Mouse (Mus musculus) thymus, postnatal 36 days (tissue): ENCODE measurements around the gene Gpr55.
A peak's percentile ranks its signal among the peaks of the same experiment; 100 is the strongest.

Source experiments
- DNase-seq, 2 experiments: peaks; one replicate each; pipeline ENCODE4 v3.0.0; 2022; ENCODE audit warnings: mixed read lengths in 2 of 2

The Gpr55 gene

DNA sequence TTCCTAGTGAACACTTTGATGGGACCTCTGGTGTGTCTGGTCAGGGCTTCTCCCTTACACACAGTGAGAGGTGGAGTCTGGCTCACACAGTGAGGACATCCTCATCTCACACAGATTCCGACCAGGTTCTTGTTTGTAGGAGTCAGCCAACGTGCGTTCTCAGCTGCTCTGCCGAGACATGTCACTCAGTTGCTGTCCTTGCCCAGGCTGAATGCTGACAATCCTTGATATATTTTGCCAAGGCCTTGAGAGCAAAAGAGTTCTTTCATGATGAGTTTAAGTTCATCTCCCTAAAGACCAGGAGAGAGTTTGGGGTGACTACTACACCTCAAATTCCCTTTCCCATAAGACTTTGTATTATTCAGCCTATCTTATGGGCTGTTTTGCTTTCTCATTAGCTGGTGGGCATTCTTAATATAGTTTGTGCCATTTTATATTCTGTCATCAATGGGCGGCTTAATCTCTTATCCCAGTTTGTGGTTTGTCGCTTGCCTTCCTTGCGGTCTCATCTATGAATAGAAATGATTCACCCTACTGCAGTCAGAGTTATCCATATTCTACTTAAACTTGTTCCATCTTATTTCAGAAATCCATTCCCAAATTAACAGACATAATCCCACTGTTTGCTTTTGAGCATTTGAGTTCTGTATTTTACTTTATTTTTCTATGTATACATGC, 47.6 kb downstream of the Gpr55 start:
- DNase-seq = no peak

DNA sequence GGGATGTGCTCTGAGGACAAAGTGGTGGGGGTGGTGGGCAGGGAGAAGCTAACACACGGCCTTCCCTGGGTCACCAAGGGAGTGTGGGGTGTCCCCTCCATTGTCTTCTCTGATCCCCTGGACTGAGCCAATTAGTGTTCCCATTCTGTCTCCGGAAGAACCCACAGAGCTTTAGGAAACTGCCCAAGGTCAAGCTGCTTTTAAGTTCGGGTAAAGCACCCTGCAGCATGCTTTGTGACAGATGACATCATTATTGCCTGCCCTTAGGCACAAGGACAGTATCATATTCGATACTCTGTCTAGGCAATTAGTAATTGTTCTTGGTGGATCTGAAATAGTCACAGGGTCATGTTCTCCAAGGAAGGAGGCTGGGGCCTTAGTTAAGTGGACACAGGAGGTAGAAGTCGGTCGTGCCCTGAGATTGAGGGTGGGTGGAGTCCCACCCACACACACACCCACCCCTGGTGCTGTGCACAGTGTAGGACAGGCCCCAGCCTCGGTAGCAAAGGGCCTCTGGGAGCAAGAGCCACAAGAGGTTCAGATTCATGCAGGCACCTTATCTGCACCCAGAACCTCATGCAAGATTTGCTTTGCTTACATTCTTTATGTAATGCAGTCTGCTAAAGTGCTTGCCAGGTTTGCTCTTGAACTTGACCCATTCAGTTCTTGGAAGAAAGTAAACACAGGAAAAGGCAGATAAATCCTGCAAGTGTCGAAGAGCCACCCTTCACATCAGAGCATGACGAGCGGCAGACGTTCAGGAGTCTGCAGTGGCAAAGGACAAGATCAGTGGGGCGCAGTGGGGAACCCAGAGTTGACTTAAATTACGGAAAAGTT, 51.8 kb downstream of the Gpr55 start:
- DNase-seq = no peak

DNA sequence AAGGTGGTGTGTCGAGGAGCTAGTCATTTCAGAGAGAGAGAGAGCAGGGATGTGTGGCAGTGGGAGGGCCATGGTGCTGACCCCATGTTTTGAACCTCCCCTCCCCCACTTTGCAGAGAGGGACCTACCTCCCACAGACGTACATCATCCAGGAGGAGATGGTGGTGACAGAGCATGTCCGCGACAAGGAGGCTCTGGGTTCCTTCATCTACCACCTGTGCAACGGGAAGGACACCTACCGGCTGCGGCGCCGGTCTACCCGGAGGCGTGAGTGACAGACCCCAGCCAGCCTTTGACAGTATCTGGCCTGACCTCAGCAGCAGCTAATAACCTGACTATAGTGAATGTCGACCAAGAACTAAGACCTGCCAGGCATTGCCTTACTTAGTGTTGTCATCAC, 53.9 kb downstream of the Gpr55 start:
- no peak for DNase-seq

DNA sequence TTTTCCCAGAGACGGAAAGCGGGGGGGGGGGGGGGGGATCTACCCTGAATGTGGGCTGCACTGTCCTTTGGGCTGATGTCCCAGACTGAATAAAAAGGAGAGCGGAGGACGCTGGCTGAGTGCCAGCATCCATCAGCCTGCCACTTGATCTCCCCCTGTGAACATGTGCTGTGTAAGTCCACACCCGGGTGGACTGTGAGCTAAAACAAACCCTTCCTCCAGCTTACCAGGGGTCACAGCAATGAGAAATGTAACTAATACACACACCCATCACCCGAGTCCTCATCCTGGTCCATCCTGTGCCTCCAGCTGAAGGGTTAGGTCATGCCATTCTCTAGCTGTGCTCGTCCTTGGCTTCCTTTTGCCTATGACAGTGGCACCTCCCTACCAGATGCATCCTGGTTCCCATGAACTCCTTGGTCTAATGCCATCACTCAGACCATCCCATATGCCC, 58.7 kb downstream of the Gpr55 start:
- no peak for DNase-seq

DNA sequence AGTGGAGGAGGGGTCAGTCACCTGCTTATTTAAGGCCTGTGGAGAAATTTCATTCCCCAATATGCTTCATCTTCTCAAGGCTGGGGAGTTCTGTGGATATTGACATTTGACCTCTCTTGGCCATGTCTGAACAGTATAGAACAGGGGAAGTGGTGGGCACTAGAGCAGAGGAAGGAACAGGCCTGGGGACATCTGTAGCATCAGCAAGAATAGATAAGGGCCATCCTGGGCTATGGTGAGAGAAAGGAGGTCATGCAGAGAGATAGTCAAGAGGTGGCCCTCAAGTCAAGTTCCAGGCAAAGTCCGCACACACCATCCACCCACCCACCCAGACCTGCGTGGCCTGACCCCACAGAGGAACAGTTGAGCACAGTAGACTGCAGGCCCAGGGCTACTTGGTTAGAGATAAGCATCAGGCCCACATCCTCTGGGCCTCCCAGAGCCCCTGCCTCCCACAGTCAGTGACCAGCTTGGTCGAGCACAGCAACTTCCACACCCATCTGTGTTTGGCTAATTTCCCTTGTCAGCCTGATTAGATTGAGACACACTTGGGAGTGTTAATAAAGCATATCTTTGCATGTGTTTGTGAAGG, 59.2 kb downstream of the Gpr55 start:
- no peak for DNase-seq

DNA sequence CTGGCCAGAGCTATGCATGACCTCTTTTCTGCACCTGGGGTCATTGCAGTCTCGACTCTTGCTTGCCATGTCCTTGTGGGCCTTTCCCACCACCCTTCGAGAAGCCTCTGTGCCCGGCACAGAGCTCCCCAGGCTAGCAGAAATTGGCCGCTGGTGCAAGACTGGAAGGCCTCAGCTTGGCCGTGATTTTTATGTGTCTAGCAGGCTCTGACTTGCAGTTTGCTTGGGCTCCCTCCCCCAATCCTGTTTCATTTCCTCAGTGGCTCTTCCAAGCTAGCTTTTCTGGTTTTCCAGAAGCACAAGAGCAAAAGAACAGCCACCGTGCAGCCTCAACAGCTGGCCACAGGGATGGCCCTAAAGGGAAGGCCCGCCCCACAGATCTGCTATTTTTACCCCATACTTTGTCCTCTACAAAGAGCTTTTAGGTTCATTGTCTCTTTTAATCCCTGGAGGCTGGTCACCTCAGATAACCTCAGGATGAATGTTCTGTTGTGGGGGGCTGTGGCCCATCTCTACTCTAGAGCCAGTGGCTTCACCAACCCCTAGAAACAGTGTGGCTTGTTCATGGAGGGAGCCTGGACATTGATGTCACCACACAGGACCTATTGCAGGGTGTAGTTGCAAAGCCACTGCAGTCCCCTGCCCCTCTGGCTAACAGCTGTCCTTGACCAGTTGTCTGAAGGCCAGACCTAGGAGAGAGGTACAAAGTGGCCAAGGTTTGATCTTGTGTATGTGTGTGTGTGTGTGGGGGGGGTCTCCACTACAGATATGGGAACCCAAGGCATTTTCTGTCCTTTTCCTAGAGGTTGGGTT, 60.1 kb downstream of the Gpr55 start:
- no peak for DNase-seq

DNA sequence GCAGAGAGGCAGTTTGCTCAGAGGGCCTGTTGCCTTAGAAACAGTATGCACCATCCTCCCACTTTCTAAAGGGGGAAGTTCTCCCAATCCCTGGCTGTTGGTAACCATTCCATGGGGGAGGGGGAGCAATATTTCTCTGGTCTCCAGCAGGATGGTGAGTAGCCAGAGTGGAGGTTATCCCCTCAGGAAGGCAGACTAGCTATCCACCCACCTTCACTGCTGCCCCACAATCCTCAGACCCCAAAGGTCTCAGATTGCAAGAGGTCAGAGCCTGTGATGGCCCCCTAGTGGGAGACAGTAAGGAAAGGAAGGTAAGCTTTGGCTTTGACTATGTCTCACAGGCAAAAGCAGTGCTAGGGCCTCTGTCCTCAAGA, 61.4 kb downstream of the Gpr55 start:
- DNase-seq = no peak

DNA sequence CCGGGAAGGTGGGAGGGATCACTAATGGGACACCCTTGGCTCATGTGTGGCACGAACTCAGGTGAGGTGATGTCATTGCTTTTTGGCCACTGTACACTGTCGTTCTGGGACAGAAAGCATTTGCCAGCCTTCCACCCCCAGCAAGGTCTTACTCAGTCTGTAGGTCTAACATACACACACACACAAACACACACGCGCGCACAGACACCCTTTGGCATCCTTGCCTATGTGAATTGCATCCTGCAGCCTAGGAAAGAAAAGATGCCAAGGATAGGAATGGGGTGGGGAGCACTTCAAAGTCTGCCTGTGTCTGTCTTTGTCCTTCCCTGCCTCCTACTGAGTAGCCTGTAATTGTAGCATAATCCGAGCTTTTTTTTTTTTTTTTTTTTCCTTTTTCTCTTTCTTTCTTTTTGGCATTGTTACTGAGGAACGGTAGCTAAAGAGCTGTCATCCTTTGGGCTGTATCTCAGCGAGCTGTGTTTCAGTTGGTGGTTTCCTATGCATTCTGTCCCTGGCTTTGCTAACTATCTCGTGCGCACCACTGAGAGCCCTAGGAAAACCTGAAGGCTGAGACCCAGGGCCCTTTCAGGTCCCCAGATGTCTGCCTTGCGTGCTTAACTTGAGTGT, 61.9 kb downstream of the Gpr55 start:
- DNase-seq = no peak

DNA sequence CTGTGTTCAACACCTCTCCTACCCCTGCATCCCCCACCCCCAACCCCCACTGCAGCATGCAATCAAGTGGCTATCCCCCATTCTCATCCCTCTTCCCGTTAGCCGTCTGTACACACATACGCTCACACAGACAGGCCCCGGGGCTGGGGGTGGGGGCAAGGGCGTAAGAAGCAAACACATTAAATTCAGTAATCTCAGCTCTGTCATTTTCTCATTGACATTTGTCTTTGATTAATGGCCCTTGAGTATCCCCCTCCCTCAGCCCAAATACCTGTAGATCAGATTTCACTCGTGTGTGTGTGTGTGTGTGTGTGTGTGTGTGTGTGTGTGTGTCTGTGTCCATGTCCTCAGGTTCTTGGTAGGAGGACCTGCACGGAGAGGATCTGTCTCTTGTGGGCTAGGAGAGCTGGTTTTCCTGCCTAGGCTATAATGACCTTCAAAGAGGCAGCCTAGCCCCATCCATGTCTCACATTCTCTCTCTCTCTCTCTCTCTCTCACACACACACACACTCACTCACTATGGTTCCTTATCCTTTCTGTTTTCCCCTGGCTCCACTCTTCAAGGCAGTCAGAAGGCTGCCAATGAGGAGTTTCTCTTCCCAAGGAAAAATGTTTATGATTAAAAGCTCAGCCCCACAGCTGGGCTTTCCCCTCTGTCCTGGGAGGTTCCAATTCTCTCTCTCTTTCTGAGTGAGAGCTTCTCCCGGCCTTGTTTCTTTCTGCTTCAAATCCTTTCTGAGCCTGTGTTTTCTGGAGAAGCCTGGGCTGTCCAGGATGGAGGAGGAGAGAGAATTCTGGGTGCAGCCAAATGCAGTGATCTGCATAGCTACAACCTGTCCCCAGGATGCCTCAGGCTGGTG, 62.7 kb downstream of the Gpr55 start:
- no peak for DNase-seq

DNA sequence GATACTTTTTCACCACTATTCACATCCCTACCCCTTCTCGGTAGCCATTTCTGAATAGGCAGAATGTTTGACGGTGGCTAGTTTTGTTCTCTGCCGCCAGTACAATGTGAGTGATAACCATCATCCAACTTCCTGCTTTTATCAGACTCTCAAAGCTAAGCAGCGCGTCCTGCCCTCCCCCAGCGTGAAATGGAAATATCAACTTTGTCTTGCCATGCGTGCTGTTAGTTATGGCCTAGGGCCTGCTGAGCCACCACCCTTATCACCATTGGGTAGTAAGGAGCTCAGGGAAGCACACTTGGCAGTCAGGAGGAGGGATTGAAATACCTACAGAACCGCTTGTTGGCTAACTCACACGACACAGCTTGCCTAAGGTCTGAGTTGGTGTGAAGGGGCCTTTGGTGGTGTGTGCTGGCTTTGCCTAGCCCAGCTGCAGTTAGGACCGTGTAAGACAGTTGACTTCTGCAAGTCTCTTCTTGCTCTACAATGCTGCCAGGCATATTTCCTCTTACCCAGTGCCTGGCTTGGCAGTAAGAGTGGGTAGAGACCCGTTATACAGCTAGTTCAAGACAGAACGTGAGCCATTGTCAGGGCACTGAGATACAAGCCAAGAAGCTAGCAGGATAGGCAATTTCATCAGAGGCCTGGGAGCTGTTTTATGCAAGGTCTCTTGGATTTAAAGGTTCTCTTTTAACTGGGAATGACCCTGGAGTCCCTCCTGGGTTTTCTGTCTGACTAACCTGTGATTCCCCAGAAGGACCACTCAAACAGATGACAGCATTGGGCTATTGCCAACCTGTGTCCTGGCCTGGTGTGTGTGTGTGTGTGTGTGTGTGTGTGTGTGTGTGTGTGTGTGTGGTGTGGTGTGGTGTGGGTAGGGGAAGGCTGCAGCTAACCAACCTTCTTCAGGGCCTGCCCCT, 63.8 kb downstream of the Gpr55 start:
- DNase-seq = no peak

DNA sequence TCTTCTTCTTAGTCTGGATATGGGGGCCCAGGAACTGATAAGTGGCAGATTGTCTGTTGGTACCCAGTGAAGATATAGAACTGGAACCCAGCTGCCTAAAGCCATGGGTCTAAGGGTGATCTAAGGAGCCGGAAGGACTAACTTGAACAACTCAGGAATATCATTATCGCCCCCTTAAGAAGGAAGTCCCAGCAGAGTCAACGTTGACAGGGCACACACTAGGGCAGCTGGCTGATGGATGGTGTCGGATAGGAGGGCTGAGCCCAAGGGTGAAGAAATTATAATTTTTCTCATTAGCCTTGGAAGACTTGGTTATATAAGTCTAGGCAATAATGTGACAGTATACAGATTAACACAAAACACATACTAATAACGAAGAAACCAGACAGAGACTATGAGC, 64.7 kb downstream of the Gpr55 start:
- no peak for DNase-seq

DNA sequence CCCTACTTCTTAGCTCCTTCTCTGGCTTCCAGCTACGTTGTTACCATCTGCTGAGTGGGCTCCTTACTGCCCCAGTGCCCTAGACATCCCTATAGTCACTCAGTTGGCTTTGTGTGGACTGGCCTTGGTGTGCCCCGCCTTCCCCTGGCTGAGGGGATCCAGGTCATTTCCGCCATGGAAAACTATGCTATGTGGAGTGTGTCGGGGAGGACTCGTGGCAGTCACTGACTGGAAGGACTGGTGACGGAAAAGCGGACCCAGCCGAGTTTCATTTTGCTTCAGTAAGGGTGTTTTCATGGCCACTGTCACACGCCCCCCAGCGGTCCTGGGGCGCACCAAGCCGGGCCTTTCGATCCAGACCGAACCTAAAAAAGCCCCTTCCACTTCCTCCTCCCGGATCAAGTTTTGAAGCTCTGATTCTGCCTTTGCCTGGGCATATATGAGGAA, 65.4 kb downstream of the Gpr55 start:
- DNase-seq = peak; percentile 55 to 61

DNA sequence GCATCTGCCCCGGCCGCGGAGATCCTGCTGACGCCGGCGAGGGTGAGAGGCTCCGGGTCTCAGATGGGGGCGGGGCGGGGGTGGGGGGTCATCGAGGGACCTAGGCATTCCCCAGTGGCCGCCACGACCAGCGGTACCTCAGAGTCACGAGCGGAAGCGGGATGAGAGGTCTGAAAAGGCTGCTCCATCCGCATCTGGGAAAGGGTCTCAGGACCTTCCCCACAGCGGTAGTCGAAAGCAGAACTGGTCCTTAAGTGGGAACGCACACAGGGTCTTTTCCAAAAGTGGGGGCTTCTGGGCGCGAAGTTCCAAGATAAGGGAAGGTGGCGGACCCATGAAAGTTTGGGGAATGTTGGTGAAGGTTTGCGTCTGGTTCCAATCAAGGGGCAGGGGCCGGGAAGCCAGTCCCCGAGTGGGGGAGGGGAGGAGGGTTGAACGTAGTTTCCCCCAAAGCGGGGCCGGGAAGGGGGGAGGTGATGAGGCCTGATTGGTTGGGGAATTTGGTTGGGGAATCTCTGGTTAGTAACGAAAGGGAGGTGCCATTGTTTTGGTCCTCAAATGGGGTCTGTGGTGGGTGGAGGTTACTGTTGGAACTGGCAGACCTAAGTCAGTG, 66.0 kb downstream of the Gpr55 start:
- peak; percentile 51 to 55 for DNase-seq

DNA sequence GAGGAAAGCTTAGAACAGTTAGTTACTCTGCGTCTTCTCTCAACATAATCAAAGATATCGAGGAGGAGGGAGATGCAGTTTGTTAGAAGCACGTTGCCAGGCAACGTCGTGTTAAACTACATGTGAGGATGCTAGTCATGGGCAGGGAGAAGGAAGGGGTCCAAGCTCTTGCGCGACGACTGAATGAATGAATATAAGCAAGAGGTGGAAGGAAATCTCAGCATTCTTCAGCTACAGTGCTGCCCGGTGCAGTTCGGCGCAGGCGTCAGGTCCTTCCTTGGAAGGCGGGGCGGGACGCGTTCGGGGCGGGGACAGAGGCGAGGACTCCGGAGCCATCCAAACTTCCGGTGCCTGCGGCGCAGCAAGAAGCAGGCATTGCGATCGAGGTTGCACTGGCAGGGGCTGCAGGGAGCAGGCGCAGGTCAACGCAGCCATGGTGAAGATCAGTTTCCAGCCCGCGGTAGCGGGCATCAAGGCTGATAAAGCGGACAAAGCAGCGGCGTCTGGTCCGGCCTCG, 66.5 kb downstream of the Gpr55 start, which contains the start of gene Itm2c:
TSS of gene Itm2c (plus strand) at position 51 of the 517 bp plus-strand sequence.
- peak; percentile 86 to 87 for DNase-seq
